Mouse (Mus musculus): ENCODE data around the gene Ergic1.

DNA sequence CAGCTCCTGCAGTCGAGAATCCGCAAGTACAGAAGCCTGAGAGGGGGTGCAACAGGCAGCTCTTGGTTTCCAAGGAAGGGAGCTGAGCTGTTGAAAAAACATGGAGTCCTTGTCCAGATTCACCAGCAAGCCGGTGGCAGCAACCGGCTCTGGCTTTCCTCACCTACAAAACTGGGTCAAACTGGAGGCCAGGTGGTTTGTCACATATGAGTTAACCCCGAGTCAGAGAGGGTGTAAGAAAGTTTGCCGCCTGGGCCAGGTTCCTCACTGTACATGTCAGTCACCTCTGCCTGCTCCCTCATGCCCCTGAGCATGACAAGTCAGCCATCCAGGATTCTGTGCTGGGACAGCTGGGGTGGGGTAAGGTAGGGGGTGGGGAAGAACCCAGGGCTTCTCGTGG lies 16.9 kb downstream of the Ergic1 start:
- TF ChIP-seq CTCF (IDR thresholded peaks at IDR 0.05; ENCODE audit: control insufficient read depth, insufficient read depth, insufficient read length) = no peak
- TF ChIP-seq USF1 (IDR thresholded peaks at IDR 0.05; ENCODE audit: low read depth) = no peak
- TF ChIP-seq MYOD1 (IDR thresholded peaks at IDR 0.05; ENCODE audit: control insufficient read depth, insufficient read length, low read depth) = no peak
- TF ChIP-seq CEBPB (IDR thresholded peaks at IDR 0.05; ENCODE audit: low read depth) = no peak
- TF ChIP-seq MAX (IDR thresholded peaks at IDR 0.05) = no peak
- no peak for TF ChIP-seq FOSL1 (IDR thresholded peaks at IDR 0.05; ENCODE audit: insufficient read depth, low read length, poor library complexity, severe bottlenecking)
